Mouse (Mus musculus) spleen, adult 2 months (tissue): ENCODE data around the gene Usp7.

ENCODE experiments used
- CTCF ChIP-seq: fragments of 200-500 bp; IDR thresholded peaks from 2 replicates; pipeline ENCODE4 v1.5.1; 2011; ENCODE audit warnings: mild to moderate bottlenecking, inconsistent platforms; ENCODE audit not compliant: insufficient read depth, insufficient read length, insufficient replicate concordance; ENCODE audit errors: extremely low read depth
- POLR2A ChIP-seq: fragments of 200-500 bp; IDR thresholded peaks from 2 replicates; pipeline ENCODE4 v1.6.1; 2011; ENCODE audit warnings: low read depth, low read length, inconsistent platforms

GRCm38 (mm10) chr16:8725807-8726206, 66.3 kb downstream of the Usp7 start:
- TF ChIP-seq CTCF (no peak), POLR2A (no peak)
